In genomic region chr17:35080248-35080647, GRCm38 (mm10) we compare ENCODE assay signal across 20 mouse cellular contexts. TPM values are rescaled to one million over a fixed set of nuclear protein-coding genes. Genes with fewer than 3 reads are reported as not detected.
DNase-seq lines count a peak whose midpoint lies in the region; ATAC-seq and TF ChIP-seq lines count a peak whose summit lies in the region.
"Had no signal": no experiment of that assay in that cellular context is flagged by ENCODE, and none has a peak within 500 bp of the region (broad histone marks: within the 10 kb centered on the region; RNA-seq: fewer than 3 reads in every experiment).

No protein-coding gene starts in this region.

- H3K4me1 ChIP-seq in heart, embryonic 12.5 days (replicated peaks), result peaks cover 37% of the 10 kb centered on the region
- peaks cover 96% of the 10 kb centered on the region for H3K4me1 ChIP-seq in megakaryocyte, embryonic 14.5 days
- H3K4me1 ChIP-seq in intestine, postnatal 0 days (replicated peaks; ENCODE audit: control insufficient read depth, insufficient read depth, low read length), result peaks cover 11% of the 10 kb centered on the region; the same call in 1 of the 2 replicates
- H3K4me1 ChIP-seq in stomach, embryonic 16.5 days (ENCODE audit: control insufficient read depth, insufficient read depth, low read length), result peaks cover 10% of the 10 kb centered on the region

- 0 out of 2 replicates have a peak, but pooled peaks cover 9% of the 10 kb centered on the region for H3K27me3 ChIP-seq in heart, embryonic 12.5 days (replicated peaks)
- H3K27me3 ChIP-seq in megakaryocyte, embryonic 14.5 days (replicated peaks), result no peaks in the 10 kb centered on the region
- no peaks in the 10 kb centered on the region for H3K27me3 ChIP-seq in intestine, postnatal 0 days (replicated peaks; ENCODE audit: control insufficient read depth, insufficient read depth, low read length)
- H3K27me3 ChIP-seq in stomach, embryonic 16.5 days (ENCODE audit: control insufficient read depth, insufficient read depth, low read length), result no peaks in the 10 kb centered on the region
- H3K27me3 ChIP-seq: forebrain, embryonic 13.5 days had no signal

- intact Hi-C loops in heart, postnatal 10 days (cut with DNase I), result no loop called here

- DNase-seq in heart, postnatal 10 days, result no peak
- DNase-seq in embryo, embryonic 11 days, result no peak
- no peak for DNase-seq in kidney, postnatal 14 days
- DNase-seq: cerebellum, adult 9-11 months; kidney, adult 9 months; retina, postnatal 1 day; thymus, adult 18-20 months had no signal

- 24% methylated on average over 6 of the region's 6 CpGs for WGBS in heart, embryonic 12.5 days
- WGBS in intestine, postnatal 0 days, result 32% methylated on average over 6 of the region's 6 CpGs
- WGBS in stomach, embryonic 16.5 days, result 49% methylated on average over 6 of the region's 6 CpGs

- peak overlapping the region; percentile 42; the same call in 1 of the 2 replicates for H3K9ac ChIP-seq in heart, embryonic 12.5 days
- H3K9ac ChIP-seq in intestine, postnatal 0 days (ENCODE audit: low read depth, low read length), result 0 out of 2 replicates have a peak overlapping the region, but pooled peaks have one; percentile 11
- H3K9ac ChIP-seq in stomach, embryonic 16.5 days (ENCODE audit: low read length), result 0 out of 2 replicates have a peak overlapping the region, but pooled peaks have one; percentile 27
- H3K9ac ChIP-seq: embryonic facial prominence, embryonic 12.5 days; forebrain, embryonic 13.5 days; lung, embryonic 15.5 days; midbrain, embryonic 12.5 days; neural tube, embryonic 12.5 days had no signal

- TF ChIP-seq CTCF in intestine, postnatal 0 days (IDR thresholded peaks at IDR 0.05; ENCODE audit: low read depth), result no peak

- no peak overlapping the region for H3K27ac ChIP-seq in heart, embryonic 12.5 days (ENCODE audit: poor library complexity, severe bottlenecking)
- peak overlapping the region; percentile 41; the same call in 1 of the 2 replicates for H3K27ac ChIP-seq in intestine, postnatal 0 days (ENCODE audit: low read depth, low read length)
- H3K27ac ChIP-seq in stomach, embryonic 16.5 days (ENCODE audit: low read length), result no peak overlapping the region
- H3K27ac ChIP-seq: embryonic facial prominence, embryonic 12.5 days; forebrain, embryonic 13.5 days; lung, embryonic 15.5 days; midbrain, embryonic 12.5 days; neural tube, embryonic 12.5 days had no signal

- H3K4me3 ChIP-seq in heart, embryonic 12.5 days, result no peak overlapping the region
- peak overlapping the region; percentile 48 for H3K4me3 ChIP-seq in megakaryocyte, embryonic 14.5 days (replicated peaks)
- H3K4me3 ChIP-seq in intestine, postnatal 0 days (ENCODE audit: low read depth, low read length), result no peak overlapping the region
- no peak overlapping the region for H3K4me3 ChIP-seq in stomach, embryonic 16.5 days (replicated peaks; ENCODE audit: low read length)
- H3K4me3 ChIP-seq: embryonic facial prominence, embryonic 12.5 days; forebrain, embryonic 13.5 days; lung, embryonic 15.5 days; midbrain, embryonic 12.5 days; neural tube, embryonic 12.5 days had no signal

- no peaks in the 10 kb centered on the region for H3K36me3 ChIP-seq in heart, embryonic 12.5 days
- peaks cover 79% of the 10 kb centered on the region for H3K36me3 ChIP-seq in megakaryocyte, embryonic 14.5 days (replicated peaks; ENCODE audit: low read length)
- H3K36me3 ChIP-seq in intestine, postnatal 0 days (ENCODE audit: control insufficient read depth, insufficient read depth), result no peaks in the 10 kb centered on the region
- H3K36me3 ChIP-seq in stomach, embryonic 16.5 days (ENCODE audit: control insufficient read depth, insufficient read depth, low read length), result no peaks in the 10 kb centered on the region
- H3K36me3 ChIP-seq: embryonic facial prominence, embryonic 12.5 days; lung, embryonic 15.5 days; midbrain, embryonic 12.5 days; neural tube, embryonic 12.5 days had no signal

- H3K4me2 ChIP-seq in heart, embryonic 12.5 days, result peak overlapping the region; percentile 50
- peak overlapping the region; percentile 32; the same call in 1 of the 2 replicates for H3K4me2 ChIP-seq in intestine, postnatal 0 days (replicated peaks; ENCODE audit: low read depth)
- H3K4me2 ChIP-seq in stomach, embryonic 16.5 days (ENCODE audit: low read depth, low read length), result no peak overlapping the region
- H3K4me2 ChIP-seq: embryonic facial prominence, embryonic 12.5 days; forebrain, embryonic 13.5 days; lung, embryonic 15.5 days; midbrain, embryonic 12.5 days; neural tube, embryonic 12.5 days had no signal

- H3K9me3 ChIP-seq in heart, embryonic 12.5 days (replicated peaks), result no peaks in the 10 kb centered on the region
- H3K9me3 ChIP-seq in megakaryocyte, embryonic 14.5 days, result 0 out of 2 replicates have a peak, but pooled peaks cover 3% of the 10 kb centered on the region
- no peaks in the 10 kb centered on the region for H3K9me3 ChIP-seq in intestine, postnatal 0 days (ENCODE audit: control insufficient read depth)
- no peaks in the 10 kb centered on the region for H3K9me3 ChIP-seq in stomach, embryonic 16.5 days (replicated peaks; ENCODE audit: control insufficient read depth, low read length)
- H3K9me3 ChIP-seq: embryonic facial prominence, embryonic 12.5 days; forebrain, embryonic 13.5 days; lung, embryonic 15.5 days; midbrain, embryonic 12.5 days; neural tube, embryonic 12.5 days had no signal

- no peak for ATAC-seq in heart, embryonic 12.5 days (ENCODE audit: insufficient number of reproducible peaks, low FRiP score)
- no peak for ATAC-seq in megakaryocyte, adult 5-6 weeks (ENCODE audit: poor library complexity, severe bottlenecking)
- ATAC-seq in intestine, postnatal 0 days, result peak; percentile 28
- ATAC-seq in stomach, embryonic 16.5 days (ENCODE audit: insufficient read depth, low FRiP score), result no peak
- ATAC-seq: forebrain, embryonic 13.5 days had no signal

RNA-seq across cellular contexts. Expression of gene Ly6g6d, which starts 2.4 kb away (rescaled TPM):
- polyA plus RNA-seq in heart, embryonic 12.5 days (2016; fragmentation: Nextera tagmentation; extraction: Ambion mirVana), result 1.8 and 2.2 TPM in 2 replicates
- total RNA-seq in heart, postnatal 10 days (2021), result 1 to 10 TPM; 1.1 to 1.2 TPM
- polyA plus RNA-seq in megakaryocyte, embryonic 14.5 days (2012; ENCODE audit: insufficient read depth, low replicate concordance), result 79.9 and 106 TPM in 2 replicates
- total RNA-seq in megakaryocyte, adult 5-6 weeks (2015), result not detected in 2 replicates
- total RNA-seq in megakaryocyte, adult 5-6 weeks (2017), result not detected in 2 replicates
- 3.8 and 4.9 TPM in 2 replicates for polyA plus RNA-seq in intestine, postnatal 0 days (2015; fragmentation: Nextera tagmentation; extraction: Ambion mirVana)
- 3.2 and 4.1 TPM in 2 replicates for polyA plus RNA-seq in stomach, embryonic 16.5 days (2015; fragmentation: Nextera tagmentation; extraction: Ambion mirVana)
- total RNA-seq: hematopoietic stem cell, adult 5-6 weeks had no signal

RNA-seq across cellular contexts. Expression of gene Ly6g6e, which starts 3.5 kb away (rescaled TPM):
- polyA plus RNA-seq in heart, embryonic 12.5 days (2016; fragmentation: Nextera tagmentation; extraction: Ambion mirVana), result 0.24 and 0.40 TPM in 2 replicates
- total RNA-seq in heart, postnatal 10 days (2021), result under 1 TPM; 0.24 to 0.37 TPM
- polyA plus RNA-seq in megakaryocyte, embryonic 14.5 days (2012; ENCODE audit: insufficient read depth, low replicate concordance), result not detected in 2 replicates
- total RNA-seq in megakaryocyte, adult 5-6 weeks (2015), result not detected in 2 replicates
- total RNA-seq in megakaryocyte, adult 5-6 weeks (2017), result not detected in 2 replicates
- polyA plus RNA-seq in intestine, postnatal 0 days (2015; fragmentation: Nextera tagmentation; extraction: Ambion mirVana), result 2.2 TPM in 2 replicates
- polyA plus RNA-seq in stomach, embryonic 16.5 days (2015; fragmentation: Nextera tagmentation; extraction: Ambion mirVana), result 32.3 and 49.2 TPM in 2 replicates
- total RNA-seq: gastrocnemius, adult 18-20 months; hematopoietic stem cell, adult 5-6 weeks had no signal

RNA-seq across cellular contexts. Expression of gene Ly6g6f, which starts 5.2 kb away (rescaled TPM):
- polyA plus RNA-seq in heart, embryonic 12.5 days (2016; fragmentation: Nextera tagmentation; extraction: Ambion mirVana), result 1.1 and 1.5 TPM in 2 replicates
- total RNA-seq in heart, postnatal 10 days (2021), result not detected
- polyA plus RNA-seq in megakaryocyte, embryonic 14.5 days (2012; ENCODE audit: insufficient read depth, low replicate concordance), result 517 and 745 TPM in 2 replicates
- total RNA-seq in megakaryocyte, adult 5-6 weeks (2015), result not detected in 2 replicates
- not detected in 2 replicates for total RNA-seq in megakaryocyte, adult 5-6 weeks (2017)
- polyA plus RNA-seq in intestine, postnatal 0 days (2015; fragmentation: Nextera tagmentation; extraction: Ambion mirVana), result not detected in 2 replicates
- 0.46 and 0.54 TPM in 2 replicates for polyA plus RNA-seq in stomach, embryonic 16.5 days (2015; fragmentation: Nextera tagmentation; extraction: Ambion mirVana)
- total RNA-seq: ES-E14; gastrocnemius, adult 18-20 months; hematopoietic stem cell, adult 5-6 weeks had no signal

RNA-seq across cellular contexts. Expression of gene Abhd16a, which starts 8.8 kb away (rescaled TPM):
- polyA plus RNA-seq in heart, embryonic 12.5 days (2016; fragmentation: Nextera tagmentation; extraction: Ambion mirVana), result 58.9 and 65.1 TPM in 2 replicates
- 10 to 100 TPM; 51.0 to 55.7 TPM for total RNA-seq in heart, postnatal 10 days (2021)
- polyA plus RNA-seq in megakaryocyte, embryonic 14.5 days (2012; ENCODE audit: insufficient read depth, low replicate concordance), result 211 and 290 TPM in 2 replicates
- 17.6 and 21.3 TPM in 2 replicates for total RNA-seq in megakaryocyte, adult 5-6 weeks (2015)
- 18.0 and 20.4 TPM in 2 replicates for total RNA-seq in megakaryocyte, adult 5-6 weeks (2017)
- 101 and 103 TPM in 2 replicates for polyA plus RNA-seq in intestine, postnatal 0 days (2015; fragmentation: Nextera tagmentation; extraction: Ambion mirVana)
- polyA plus RNA-seq in stomach, embryonic 16.5 days (2015; fragmentation: Nextera tagmentation; extraction: Ambion mirVana), result 95.8 and 97.9 TPM in 2 replicates

RNA-seq across cellular contexts. Expression of gene Mpig6b, which starts 14.3 kb away (rescaled TPM):
- 1.2 and 2.0 TPM in 2 replicates for polyA plus RNA-seq in heart, embryonic 12.5 days (2016; fragmentation: Nextera tagmentation; extraction: Ambion mirVana)
- total RNA-seq in heart, postnatal 10 days (2021), result under 1 TPM; 0.55 to 0.77 TPM
- polyA plus RNA-seq in megakaryocyte, embryonic 14.5 days (2012; ENCODE audit: insufficient read depth, low replicate concordance), result 53.5 and 66.3 TPM in 2 replicates
- total RNA-seq in megakaryocyte, adult 5-6 weeks (2015), result not detected in 2 replicates
- not detected in 2 replicates for total RNA-seq in megakaryocyte, adult 5-6 weeks (2017)
- polyA plus RNA-seq in intestine, postnatal 0 days (2015; fragmentation: Nextera tagmentation; extraction: Ambion mirVana), result 0.13 and 0.17 TPM in 2 replicates
- 0.48 and 1.0 TPM in 2 replicates for polyA plus RNA-seq in stomach, embryonic 16.5 days (2015; fragmentation: Nextera tagmentation; extraction: Ambion mirVana)
- total RNA-seq: ES-E14; gastrocnemius, adult 18-20 months; hematopoietic stem cell, adult 5-6 weeks had no signal

Comparison
In these comparisons a context has a peak if more than half of its experiments do, and no peak if none do; other contexts are left out.
1. RNA of gene Ly6g6d, which starts 2.4 kb away (polyA plus RNA-seq): 79.9 to 106 TPM in megakaryocyte, embryonic 14.5 days; 3.8 to 4.9 TPM in intestine, postnatal 0 days, 3.2 to 4.1 TPM in stomach, embryonic 16.5 days and 1.8 to 2.2 TPM in heart, embryonic 12.5 days; every median in the first group is over 10 times any median in the second.
2. RNA of gene Ly6g6e, which starts 3.5 kb away (polyA plus RNA-seq): 32.3 to 49.2 TPM in stomach, embryonic 16.5 days; 2.2 TPM in intestine, postnatal 0 days, 0.24 to 0.40 TPM in heart, embryonic 12.5 days and not detected in megakaryocyte, embryonic 14.5 days; every median in the first group is over 10 times any median in the second.
3. RNA of gene Ly6g6f, which starts 5.2 kb away (polyA plus RNA-seq): 517 to 745 TPM in megakaryocyte, embryonic 14.5 days; 1.1 to 1.5 TPM in heart, embryonic 12.5 days, 0.46 to 0.54 TPM in stomach, embryonic 16.5 days and not detected in intestine, postnatal 0 days; every median in the first group is over 100 times any median in the second.
4. Peak in every context shown above with its lines, with median percentiles within 50 percentile points of each other: H3K9ac ChIP-seq.